Mouse (Mus musculus) erythroblast, embryonic 14.5 days (primary cell): ENCODE measurements around the gene Brip1.

Source experiments
- GATA1 ChIP-seq: IDR thresholded peaks from 2 replicates; pipeline ENCODE4 v1.6.1; 2012; ENCODE audit warnings: low read length, inconsistent platforms, mixed read lengths
- TAL1 ChIP-seq: IDR thresholded peaks from 3 replicates; pipeline ENCODE4 v1.6.1; 2012; ENCODE audit warnings: low read length, inconsistent platforms, mixed read lengths

DNA sequence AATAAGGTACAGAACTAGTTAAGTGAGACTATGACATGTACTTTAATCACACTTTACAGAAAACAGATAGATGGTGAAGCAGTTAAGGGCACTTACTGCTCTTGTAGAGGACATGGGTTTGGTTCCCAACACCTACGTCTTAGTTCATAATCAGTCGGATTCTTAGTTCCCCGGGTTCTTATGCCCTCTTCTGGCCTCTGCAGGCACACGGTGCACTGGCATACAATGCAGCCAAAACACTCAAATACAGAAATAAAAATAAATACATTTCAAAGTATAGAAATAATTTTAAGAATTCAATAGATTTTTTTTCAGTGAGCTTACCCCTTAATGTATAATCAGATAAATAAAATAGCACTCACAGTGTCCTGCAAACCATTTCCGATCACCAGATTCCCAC is 161.0 kb downstream of the Brip1 start:
- TF ChIP-seq GATA1 (no peak), TAL1 (no peak)
